Mouse (Mus musculus) thymus, adult 2 months (tissue): ENCODE measurements around the gene Get4.

Source experiments
- CTCF ChIP-seq: fragments of 200-500 bp; IDR thresholded peaks from 2 replicates; pipeline ENCODE4 v1.5.1; 2012; ENCODE audit warnings: mild to moderate bottlenecking, control low read depth, low read length, moderate library complexity, borderline replicate concordance; ENCODE audit not compliant: control insufficient read depth, poor library complexity, insufficient read depth; ENCODE audit errors: extremely low read depth
- POLR2A ChIP-seq: fragments of 200-500 bp; IDR thresholded peaks from 2 replicates; pipeline ENCODE4 v1.6.1; 2012; ENCODE audit warnings: mild to moderate bottlenecking, low read length, control low read depth, moderate library complexity; ENCODE audit not compliant: control insufficient read depth, poor library complexity, insufficient read depth; ENCODE audit errors: extremely low read depth

- TF ChIP-seq POLR2A (no peak), CTCF (no peak)
Measured at GRCm38 (mm10) chr5:139297092-139297491, 45.0 kb downstream of the Get4 start.
